Mouse (Mus musculus) gastrocnemius, postnatal 25 days (tissue): Measurements from ENCODE around the gene Psmd3. TPM values are rescaled to one million over a fixed set of nuclear protein-coding genes. Genes with fewer than 3 reads are reported as not detected.
"Not testable (repeated sequence)": the region's sequence is repeated elsewhere in the genome, so short reads cannot be mapped to it uniquely, and the experiment has no call there.

Source experiments
- DNase-seq: peaks from one replicate; pipeline ENCODE4 v3.0.0; 2022
- total RNA-seq, 2 experiments: library from RNA; stranded (reverse); gene quantifications; 1 replicate in 1 of 2; 2 replicates in 1 of 2; pipeline ENCODE4 v1.2.3; 2021

Gene Psmd3
- total RNA-seq, 2 experiments from 2014 or later, result 86.2 to 91.5 TPM

DNA sequence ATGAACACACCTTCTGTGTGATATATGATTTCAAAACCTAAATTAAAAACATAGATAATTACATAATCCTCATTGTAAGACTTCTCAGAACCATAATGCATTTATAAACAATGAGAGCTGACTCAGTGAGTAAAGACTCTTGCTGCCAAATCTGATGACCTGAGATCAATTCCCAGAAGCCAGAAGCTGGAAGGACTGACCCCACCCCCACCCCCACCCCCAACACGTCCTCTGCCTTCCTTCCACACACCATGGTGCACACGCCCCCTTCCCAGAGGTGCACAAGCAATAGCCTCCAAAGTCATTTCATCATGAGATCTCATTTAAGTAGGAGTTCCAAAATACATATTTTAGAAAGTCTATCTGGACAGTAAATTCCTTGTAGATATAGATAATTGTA lies 38.4 kb downstream of the Psmd3 start:
- no peak for DNase-seq

DNA sequence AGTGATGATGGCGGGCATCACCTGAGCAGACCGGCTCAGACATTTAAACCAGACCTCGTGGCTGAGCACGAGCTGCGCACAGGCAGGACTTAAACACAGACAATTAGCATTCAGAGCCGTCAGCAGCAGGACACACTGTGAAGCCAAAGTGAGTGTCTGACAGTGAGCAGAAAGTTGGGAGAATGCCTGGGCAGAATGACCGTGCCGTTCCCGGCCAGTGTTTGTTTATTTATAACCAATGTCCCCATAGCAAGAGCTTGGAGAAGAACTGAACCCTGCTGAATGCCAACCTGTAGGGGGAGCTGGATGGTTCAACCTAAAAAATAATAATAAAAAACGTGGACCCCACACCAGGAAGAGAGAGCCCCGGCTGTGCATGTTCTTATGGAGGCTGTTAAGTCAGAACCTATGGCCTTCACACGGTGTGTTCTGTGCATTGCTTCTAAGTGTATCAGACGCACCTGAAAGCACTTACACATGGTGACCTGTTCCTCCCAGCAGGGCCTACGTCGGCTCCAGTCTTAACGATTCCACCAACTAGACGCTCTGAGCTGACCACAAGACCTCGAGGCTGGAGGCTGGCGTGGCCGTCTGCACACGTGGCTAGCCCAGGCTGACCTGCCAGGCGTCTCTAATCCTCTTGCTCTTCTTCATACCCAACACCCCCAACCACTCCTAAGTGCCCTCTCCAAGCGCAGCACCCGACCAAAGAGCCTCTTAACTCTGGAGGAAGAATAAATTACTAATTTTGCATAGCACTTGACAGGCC lies 39.3 kb downstream of the Psmd3 start:
- peak; percentile 89 for DNase-seq

DNA sequence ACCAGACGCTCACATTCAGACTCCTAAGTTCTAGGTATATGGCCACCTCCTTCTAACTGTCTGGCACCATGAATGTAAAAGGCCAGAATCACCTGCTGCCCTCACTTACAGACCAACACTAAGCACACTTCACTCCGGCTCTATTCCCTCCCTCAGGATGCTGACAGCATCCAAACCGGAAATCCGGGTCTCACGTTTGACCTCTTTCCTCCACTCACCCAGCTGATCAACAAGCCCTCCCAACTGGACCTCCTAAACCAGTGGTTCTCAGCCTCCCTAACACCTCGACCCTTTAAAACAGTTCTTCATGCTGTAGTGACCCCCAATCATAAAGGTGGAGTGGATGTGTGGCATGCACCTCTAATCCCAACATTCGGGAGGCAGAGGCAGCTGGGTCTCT lies 40.7 kb downstream of the Psmd3 start:
- DNase-seq, result no peak

DNA sequence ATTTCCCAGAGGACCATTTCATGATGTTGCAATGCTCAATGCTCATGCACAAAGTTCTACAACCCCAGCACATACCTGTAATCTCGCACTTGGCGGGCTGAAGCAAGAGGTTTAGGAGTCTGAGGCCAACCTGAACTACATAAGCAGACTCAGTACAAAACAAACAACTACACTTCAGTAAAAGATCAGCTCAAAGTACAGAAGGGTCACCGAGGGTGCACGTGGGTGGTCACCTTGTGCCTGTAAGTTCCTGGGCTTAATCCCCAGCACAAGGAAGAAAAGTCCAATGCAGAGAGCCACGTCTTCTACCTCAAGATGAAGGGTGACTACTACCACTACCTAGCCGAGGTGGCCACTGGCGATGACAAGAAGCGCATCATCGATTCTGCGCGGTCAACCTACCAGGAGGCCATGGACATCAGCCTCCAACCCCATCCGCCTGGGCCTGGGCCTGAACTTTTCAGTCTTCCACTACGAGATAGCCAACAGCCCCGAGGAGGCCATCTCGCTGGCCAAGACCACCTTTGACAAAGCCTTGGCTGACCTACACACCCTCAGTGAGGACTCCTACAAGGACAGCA lies 43.7 kb downstream of the Psmd3 start:
- no peak for DNase-seq

DNA sequence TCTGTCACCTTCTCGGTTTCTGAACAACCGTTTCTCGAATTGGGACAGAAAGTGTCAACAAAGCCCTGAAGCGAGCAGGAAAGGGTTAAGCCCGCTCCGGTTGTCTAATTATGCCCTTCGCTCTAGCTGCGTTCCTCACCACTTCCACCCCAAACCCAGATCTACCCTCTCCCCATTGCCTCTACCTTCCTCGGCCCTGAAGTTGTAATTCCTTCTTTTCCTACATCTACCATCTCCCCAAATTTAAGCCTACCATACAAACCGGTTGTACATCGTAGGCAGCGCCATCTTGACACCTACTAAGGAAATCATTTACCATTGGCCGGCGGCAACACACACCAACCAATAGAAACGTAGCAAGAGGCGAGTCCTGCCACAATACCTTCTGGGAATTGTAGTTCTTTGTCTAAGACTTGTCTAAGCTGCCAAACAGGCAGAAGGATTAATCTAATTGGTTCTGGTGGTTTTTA lies 46.8 kb downstream of the Psmd3 start, which contains the start of gene Med24:
TSS of gene Med24 (minus strand) at position 317 of the 470 bp plus-strand sequence.
- DNase-seq, result peak; percentile 86

DNA sequence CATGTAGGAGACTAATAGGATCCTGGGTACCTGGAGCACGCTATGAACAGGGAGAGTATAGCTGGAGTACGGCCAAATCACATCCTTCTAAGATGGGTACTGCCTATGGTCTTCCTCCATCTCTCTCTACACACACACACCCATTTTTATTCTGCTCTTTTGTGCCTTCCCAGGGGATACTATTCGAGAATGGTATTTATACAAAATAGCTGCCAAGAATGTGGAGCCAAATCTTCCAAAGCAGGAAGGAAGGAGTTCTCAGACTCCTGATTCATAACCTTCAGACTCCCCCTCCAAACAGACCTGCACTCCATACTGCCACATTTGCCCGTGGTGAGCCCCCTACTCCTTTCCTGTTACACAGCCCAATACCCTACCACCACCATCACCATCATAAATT lies 48.4 kb downstream of the Psmd3 start:
- no peak for DNase-seq

DNA sequence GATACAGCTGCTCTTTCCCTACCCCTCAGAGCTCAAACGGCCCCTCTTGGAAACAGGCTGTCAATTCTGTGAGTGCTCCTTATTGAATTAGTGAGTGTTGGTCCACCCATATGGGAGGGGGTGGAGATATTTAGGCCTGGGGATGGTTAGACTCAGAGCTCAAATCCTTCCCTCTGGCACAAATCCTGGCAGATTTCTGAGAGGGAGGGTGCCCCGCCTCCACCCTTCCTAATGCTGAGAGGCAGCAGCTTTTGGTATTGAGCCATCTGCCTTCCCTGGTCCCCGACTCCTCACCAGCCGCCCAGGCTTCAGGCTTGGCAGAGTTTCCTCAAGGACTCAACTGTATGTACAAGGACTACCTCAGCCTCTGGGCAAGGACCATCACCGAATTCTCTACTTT lies 48.8 kb downstream of the Psmd3 start:
- DNase-seq, result no peak

DNA sequence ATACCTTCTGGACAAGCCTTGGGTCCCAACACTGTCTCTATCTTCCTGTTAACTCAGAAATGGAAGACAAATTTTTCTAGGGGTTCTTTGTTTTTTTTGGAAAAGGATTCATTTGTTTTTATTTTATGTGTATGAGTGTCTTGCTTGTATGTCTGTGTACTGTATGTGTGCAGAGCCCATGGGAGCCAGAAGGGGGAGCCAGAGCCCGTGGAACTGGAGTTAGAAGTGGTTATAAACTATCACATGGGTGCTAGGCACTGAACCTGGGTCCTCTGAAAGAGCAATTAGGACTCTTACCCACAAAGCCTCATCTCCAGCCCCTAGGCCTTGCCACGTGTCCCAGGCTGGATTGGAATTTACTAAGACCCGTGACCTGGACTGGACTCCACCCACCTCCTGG lies 51.7 kb downstream of the Psmd3 start:
- no peak for DNase-seq

DNA sequence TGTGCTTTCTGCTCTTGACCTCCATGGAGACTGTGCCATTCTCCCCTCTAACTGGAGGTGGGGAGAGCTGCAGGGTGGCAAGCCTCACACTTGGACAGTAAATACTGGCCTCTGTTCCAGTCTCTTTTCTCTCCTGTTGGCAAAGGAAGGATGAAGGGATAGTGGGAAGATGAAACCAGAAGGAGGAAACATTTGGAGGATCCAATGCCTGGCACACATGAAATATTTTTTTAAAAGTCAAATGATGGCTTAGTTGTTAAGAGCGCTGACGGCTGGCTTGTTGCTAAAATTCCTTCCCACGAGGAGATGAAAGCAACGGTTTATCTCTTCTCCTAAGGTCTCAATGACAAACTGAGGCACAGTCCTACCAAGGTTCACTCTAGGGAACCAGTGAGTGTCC lies 52.8 kb downstream of the Psmd3 start:
- no peak for DNase-seq

DNA sequence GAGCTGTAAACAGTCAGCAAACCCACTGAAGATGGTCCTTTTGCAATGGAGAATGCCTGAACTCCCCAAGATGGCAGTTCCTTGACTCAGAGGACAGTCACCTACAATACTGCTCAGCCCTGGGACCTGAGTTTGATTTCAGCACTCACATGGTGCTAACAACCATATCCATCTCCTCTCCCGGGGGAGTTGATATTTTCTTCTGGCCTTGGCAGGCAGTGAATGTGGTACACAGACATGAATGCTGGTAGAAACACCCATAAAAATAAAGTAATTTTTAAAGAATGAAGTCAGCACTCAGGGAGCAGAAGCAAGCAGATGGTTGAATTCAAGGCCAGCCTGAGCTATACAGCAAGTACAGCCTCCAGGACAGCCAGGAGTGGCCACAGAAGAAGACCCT lies 53.8 kb downstream of the Psmd3 start:
- DNase-seq, result no peak

DNA sequence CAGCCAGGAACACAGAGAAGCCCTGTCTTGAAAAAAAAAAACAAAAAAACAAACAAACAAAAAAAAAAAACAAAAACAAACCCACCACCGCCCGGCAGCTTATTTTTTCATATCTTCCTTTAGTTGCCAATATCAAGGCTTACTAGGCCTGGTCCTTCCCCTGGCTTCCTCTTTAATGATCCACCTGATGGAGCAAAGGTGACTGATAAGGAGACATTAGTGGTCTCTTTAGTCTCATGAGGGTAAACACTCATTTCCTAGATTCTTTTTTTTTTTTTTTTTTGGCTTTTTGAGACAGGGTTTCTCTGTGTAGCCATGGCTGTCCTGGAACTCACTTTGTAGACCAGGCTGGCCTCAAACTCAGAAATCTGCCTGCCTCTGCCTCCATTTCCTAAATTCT lies 54.9 kb downstream of the Psmd3 start:
- DNase-seq, result not testable (repeated sequence)

DNA sequence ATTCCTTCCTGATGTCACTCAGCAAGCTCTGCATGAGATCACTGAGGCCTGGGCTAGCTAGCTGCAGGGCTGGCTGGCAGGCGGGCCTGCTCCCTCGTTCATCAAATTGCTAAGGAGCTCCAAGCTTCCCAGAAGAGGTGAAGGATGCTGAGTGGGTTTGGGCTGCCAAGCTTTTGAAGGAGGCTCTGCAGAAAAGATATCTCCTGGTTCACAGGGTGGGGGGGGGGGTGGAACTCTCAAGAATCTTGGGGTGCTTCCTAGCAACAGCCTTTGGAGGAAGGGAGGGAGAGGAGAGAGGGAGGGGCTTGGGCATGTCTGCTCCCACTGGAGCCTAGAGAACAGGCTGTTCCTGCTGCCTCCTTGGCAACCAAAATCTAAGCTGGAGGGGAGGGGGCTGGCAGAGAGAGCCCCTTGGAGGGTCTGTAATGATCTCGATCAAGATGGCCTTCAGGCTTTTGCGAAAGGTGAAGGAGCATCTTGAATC lies 56.1 kb downstream of the Psmd3 start:
- DNase-seq, result peak; percentile 59

DNA sequence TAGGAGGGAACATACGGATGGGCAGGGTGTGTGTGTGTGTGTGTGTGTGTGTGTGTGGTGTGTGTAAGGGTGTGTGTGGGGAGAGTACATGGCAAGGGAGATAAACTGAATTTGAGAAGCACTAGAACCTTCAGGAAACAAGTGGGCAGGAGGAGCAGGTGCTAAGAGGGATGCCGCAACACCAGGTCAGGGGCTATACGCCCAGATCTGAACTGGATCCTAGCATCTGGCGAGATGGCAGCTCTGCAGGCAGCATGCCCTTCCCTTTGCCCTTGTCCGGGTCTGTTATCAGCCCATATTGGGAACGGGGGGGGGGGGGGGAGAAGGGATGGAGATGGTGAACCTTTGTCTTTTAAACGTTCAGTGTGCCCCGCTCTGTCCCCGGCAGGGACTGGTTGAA lies 56.6 kb downstream of the Psmd3 start:
- no peak for DNase-seq

DNA sequence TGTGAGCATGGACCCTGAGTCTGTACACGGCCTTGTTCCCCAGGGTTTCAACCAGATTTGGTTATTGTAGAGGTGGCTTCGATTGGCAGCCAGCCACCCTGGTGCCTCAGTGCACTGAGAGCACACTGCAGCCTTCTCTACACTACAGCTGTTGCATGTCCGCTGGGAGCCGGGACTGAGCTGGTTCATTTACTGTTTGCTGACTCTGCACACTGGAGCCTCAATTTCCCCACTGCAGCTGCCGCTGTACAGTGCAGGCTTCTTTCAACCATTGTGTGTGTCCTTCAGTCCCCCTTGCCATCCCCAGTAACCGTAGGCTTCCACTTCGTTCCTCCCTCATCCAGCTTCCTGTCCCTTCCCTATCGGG lies 57.7 kb downstream of the Psmd3 start:
- DNase-seq, result peak; percentile 26

DNA sequence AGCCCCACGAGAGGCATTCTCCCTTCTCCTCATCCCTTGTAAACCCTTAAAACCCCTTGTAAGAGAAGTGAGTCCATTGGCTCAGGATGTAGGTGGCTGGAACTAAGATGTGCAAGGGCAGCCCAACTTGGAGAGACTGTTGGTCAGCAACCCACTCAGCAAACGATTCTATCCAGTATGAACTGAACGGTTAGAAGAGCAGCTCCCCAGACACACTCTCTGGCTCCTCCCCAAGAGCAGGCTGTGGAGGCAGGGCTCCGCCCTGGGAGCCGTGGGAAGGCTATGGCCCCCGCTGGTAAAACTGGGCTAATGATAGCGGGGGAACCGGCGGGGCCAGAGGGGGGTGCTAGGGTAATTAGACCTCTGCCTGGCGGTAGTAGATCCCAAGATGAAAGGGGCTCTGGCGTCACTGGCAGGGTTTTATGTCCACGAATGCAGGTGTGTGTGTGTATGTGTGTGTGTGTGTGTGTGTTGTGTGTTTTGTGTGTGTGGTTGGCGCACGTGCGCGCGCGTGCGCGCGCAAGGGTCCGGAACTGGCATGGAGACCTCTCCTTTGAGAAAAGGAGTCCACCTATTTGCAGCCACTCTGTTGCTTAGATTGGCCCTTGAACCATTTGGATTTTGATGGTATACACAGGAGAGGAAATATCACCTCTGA lies 58.2 kb downstream of the Psmd3 start, which contains the start of gene Thra:
TSS of gene Thra (plus strand) at position 246 of the 658 bp plus-strand sequence.
- DNase-seq, result peak; percentile 75

DNA sequence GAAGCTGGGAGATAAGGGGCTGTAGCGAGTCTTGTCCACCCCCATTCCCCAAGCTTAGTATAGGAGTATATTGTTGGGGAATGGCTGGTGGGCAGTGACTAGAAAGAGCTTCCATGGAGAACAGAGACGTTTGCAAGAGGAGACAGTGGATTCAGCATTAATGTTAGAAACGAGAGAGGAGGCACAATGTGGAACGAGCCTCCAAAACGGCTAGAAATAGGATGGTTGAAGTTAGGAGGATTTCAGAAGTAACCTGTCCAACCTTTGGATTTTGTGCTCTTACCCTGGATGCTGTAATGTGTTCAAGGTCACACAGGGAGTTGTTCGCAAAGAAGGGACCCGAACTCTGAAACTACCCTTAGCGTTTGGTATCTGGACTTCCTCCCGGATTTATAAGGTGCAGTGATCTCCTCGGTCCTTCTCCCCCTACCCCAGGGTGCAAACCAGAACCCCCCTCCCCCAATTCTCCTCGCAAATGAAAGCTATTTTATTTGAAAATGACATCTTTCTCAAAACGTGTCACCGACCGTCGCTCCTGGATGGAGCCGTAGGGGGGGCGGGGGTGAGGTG lies 58.8 kb downstream of the Psmd3 start:
- no peak for DNase-seq

DNA sequence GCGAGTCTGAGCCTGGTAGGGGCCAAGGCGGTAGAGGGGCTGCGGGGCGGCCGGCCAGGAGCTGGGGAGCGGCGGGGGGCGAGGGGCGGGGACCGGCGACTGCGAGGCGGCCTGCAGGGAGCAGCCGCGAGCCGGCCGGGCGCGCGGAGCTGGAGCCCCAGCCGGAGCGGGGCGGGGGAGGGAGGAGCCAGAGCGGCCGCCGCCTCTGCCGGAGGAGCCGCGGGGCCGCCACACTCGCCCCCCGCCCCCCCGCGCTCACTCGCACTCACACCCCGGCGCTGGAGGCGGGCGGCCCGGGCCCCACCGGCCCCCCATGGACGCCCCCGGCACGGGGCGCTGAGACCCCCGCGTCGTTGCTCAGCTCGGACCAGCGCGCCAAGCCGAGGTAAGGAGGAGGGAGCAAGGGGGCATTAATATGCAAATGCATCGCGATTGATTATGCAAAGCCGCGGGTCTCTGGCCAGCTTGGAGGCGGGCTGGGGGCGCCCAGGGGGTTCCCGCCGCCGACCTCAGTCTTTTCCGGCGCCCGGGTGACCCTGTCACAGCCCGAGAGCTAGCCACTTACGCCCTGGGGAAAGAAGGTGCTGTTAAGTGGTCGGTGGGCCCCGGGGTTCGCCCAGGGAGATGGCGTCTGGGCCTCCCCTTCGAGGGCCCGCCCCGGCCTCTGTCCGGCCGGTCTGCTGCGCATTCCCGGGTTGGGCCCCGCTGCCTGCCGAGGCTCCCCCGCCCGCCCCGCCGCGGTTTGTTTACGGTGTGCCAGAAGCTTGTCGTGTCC lies 59.5 kb downstream of the Psmd3 start:
- DNase-seq, result peak; percentile 87

DNA sequence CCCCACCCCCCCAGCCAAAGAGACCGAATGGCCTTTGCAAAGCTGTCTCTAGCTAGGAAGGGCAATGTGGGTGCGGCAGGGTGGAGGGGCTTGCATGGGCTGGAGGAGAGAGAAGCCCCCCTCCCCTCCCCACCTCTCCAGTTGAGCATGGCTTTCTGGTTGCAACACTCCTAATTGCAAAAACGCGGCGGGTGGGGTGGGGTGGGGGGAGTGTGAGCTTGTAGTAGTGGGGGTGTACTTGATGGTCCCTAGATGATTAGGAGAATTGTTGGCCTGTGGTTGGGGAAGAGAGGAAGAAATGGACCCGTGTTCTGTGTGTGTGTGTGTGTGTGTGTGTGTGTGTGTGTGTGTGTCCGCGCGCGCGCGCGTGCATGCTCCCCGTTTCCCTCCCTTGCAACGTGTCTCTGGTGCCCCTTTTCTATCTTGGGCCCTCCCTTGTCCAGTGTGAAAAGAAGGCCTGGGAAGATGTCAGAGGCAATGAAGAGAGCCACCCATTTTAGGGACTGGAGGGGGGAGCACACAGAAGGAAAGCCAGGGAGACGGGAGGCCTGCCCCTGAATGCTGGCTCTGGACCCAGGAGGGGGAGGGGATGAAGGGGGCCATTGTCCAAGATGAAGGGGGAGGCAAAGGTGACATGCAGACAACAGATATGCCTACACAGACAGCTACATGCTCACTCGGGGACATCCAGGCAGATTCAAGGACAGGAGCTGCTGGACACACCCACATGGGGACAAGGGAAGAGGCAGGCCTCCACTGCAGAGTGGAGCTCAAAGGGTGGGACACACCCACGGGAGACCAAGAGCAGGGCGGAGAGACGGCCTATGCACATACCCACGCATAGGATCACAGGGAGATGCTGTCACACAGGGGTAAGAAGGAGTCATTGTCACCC lies 60.3 kb downstream of the Psmd3 start:
- peak; percentile 49 for DNase-seq

DNA sequence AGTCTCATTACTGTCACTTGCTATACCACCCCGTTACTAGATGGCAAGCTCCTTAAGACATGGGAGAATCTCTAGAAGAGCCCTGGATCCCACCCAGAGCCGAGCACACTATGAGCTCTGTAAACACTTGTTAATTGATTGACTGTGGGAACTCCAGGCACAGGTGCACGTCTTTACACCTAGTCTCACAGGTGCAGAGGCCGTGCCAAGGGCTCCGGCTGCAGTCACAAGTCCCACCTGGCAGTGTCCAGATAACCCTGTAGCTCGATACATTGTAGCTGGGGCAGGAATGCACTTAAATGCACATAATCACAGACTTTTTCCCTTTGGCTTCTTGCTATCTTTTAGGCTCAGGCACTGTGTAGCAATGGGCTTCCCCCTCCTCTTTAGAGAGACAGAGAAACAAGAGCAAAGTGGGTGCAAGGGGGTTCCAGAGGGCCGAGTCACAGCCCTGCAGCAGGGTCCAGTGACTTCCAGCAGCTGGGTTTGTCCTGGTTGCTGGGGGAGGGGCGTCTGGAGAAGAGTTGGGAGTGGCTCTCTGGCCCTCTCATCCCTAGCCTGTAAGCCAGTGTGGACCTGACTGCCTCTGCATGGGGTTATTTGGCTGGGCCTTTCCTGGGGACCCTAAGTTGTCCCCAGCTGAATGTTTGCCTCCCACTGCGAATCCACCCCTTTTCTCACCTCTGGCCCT lies 61.4 kb downstream of the Psmd3 start:
- peak; percentile 75 for DNase-seq

DNA sequence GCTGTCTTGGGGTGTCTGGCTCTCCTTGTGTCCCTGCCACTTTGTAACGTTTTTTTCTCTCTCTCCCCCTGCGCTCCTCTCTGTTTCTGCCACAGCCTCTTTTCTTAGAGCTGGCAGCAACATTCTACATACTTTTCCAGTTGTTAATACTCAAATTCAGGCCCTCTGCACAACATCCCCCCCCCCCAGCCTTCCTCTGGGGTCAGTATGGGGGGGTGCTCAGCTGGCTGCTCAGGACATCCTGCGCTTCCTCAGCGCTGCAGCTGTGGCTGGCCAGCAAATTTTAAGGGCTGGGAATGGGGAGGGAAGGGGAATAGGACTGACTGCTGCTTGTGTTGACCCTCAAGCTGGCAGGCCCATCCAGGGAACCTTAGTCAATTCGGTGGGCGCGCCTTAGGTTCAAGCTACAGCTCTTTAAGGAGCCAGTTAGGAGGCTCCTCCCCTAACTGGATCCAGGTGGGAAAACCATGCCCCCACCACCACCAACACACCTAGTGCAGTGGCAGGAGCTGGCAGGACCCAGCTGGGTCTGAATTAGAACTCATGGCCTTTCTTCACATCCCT lies 62.2 kb downstream of the Psmd3 start:
- DNase-seq, result peak; percentile 44
